Mouse (Mus musculus): ENCODE measurements around the gene Tmem33. TPM values are rescaled to one million over a fixed set of nuclear protein-coding genes. Genes with fewer than 3 reads are reported as not detected.

The Tmem33 gene
- total and polyA plus RNA-seq, 3 experiments = 70.4 to 147 (median 134) TPM

DNA sequence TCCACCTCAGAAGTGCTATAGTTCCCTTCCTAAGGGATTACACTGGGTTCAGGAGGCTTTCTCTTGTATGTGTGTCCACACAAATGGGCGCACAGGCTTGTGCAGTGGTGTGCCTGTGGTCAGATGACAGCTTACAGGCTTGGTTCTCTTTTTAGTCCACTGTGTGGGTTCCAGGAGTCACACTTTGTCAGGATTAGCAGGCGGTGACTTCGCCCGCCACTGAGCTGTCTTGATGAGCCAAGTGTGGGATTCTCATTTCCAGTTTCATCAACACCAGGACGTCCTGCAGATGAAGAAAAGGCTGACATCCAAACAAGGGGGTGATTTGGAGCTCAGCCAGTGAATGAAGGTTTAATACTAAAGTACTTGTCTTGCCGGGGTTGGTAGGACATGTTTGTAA lies 35.3 kb downstream of the Tmem33 start:
- dilution Hi-C loops (cut with MboI; ENCODE audit: extremely low pct_ligation_motif_present, extremely low pct_unique_long_range_greater_than_20kb, low sequenced_read_pairs) (no loop called here), in situ Hi-C loops (cut with MboI; ENCODE audit: low pct_ligation_motif_present, low pct_unique_long_range_greater_than_20kb, low sequenced_read_pairs) (no loop called here)
- H3K9me3 ChIP-seq (replicated peaks; ENCODE audit: low read length) = no peaks in the 10 kb centered on the region
- H3K36me3 ChIP-seq (replicated peaks in 1 of 2; ENCODE audit: control insufficient read depth in 1 of 2, insufficient read depth in 1 of 2, low read length in 1 of 2) = peaks cover 13 to 71% of the 10 kb centered on the region in 2 experiments
- no peaks in the 10 kb centered on the region for H3K79me2 ChIP-seq (replicated peaks; ENCODE audit: control insufficient read depth, extremely low read depth, insufficient read depth, poor library complexity, severe bottlenecking)
- H3K4me2 ChIP-seq (ENCODE audit: insufficient read depth, low read depth, poor library complexity, severe bottlenecking) = no peak overlapping the region
- H3K4me1 ChIP-seq (ENCODE audit: control insufficient read depth in 1 of 2, insufficient read depth in 2 of 2) = peaks cover 0 to 2% of the 10 kb centered on the region in 2 experiments; a peak in 1 of 4 replicates
- DNase-seq (ENCODE audit: extremely low read depth) = no peak
- no peak overlapping the region for H3K27ac ChIP-seq (ENCODE audit: insufficient read depth, low read depth)
- H3K9ac ChIP-seq (ENCODE audit: insufficient read depth, low read depth) = no peak overlapping the region
- TF ChIP-seq MAFK (IDR thresholded peaks at IDR 0.05; ENCODE audit: insufficient replicate concordance, low read length) (no peak), TCF12 (IDR thresholded peaks at IDR 0.05; ENCODE audit: low read depth, low read length) (no peak), RCOR1 (conservative IDR thresholded peaks at IDR 0.05; ENCODE audit: low read depth, low read length) (no peak), SMC3 (IDR thresholded peaks at IDR 0.05; ENCODE audit: low read depth, low read length) (no peak), JUND (conservative IDR thresholded peaks at IDR 0.05; ENCODE audit: low read depth, low read length) (no peak), JUN (IDR thresholded peaks at IDR 0.05; ENCODE audit: insufficient read depth, low read depth, low read length) (no peak), ZMIZ1 (IDR thresholded peaks at IDR 0.05; ENCODE audit: low read depth, low read length) (no peak), ETS1 (conservative IDR thresholded peaks at IDR 0.05; ENCODE audit: low read depth, low read length) (no peak)
- H3K27me3 ChIP-seq (replicated peaks) = no peaks in the 10 kb centered on the region
- H3K4me3 ChIP-seq (replicated peaks in 1 of 3; ENCODE audit: low read depth in 2 of 3, low read length in 2 of 3, poor library complexity in 1 of 3) = no peak overlapping the region

DNA sequence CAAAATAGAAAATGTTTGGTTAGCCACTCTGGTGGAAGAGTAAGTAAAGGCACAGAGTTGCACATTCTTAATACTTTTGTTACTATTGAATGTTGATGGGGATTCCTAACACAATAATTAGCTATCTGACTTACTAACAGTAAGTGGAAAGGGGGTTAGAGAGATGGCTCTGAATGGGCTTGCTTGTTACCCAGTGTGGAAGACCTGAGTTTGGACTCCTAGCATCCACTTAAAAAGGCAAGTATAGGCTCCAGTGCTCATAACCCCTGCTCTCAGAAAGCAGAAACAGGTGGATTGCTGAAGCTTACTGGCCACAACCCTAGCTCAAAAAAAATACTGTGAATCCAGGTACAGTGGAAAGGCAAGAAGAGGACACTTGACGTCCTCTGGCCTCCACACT lies 35.8 kb downstream of the Tmem33 start:
- H3K4me1 ChIP-seq (ENCODE audit: control insufficient read depth in 1 of 2, insufficient read depth in 2 of 2) = peaks cover 0 to 3% of the 10 kb centered on the region in 2 experiments; a peak in 1 of 4 replicates
- no peak overlapping the region for H3K9ac ChIP-seq (ENCODE audit: insufficient read depth, low read depth)
- DNase-seq (ENCODE audit: extremely low read depth) = no peak
- dilution Hi-C loops (cut with MboI; ENCODE audit: extremely low pct_ligation_motif_present, extremely low pct_unique_long_range_greater_than_20kb, low sequenced_read_pairs) (no loop called here), in situ Hi-C loops (cut with MboI; ENCODE audit: low pct_ligation_motif_present, low pct_unique_long_range_greater_than_20kb, low sequenced_read_pairs) (no loop called here)
- H3K27me3 ChIP-seq (replicated peaks) = no peaks in the 10 kb centered on the region
- H3K9me3 ChIP-seq (replicated peaks; ENCODE audit: low read length) = no peaks in the 10 kb centered on the region
- peaks cover 13 to 68% of the 10 kb centered on the region in 2 experiments for H3K36me3 ChIP-seq (replicated peaks in 1 of 2; ENCODE audit: control insufficient read depth in 1 of 2, insufficient read depth in 1 of 2, low read length in 1 of 2)
- H3K27ac ChIP-seq (ENCODE audit: insufficient read depth, low read depth) = no peak overlapping the region
- TF ChIP-seq ZKSCAN1 (IDR thresholded peaks at IDR 0.05; ENCODE audit: borderline replicate concordance, low read depth, low read length) (no peak), MYC (IDR thresholded peaks at IDR 0.05; ENCODE audit: low read depth, low read length) (no peak), GABPA (IDR thresholded peaks at IDR 0.05; ENCODE audit: insufficient replicate concordance, low read depth, low read length) (no peak), ETS1 (conservative IDR thresholded peaks at IDR 0.05; ENCODE audit: low read depth, low read length) (no peak), CHD2 (IDR thresholded peaks at IDR 0.05; ENCODE audit: low read length) (no peak), ZNF384 (IDR thresholded peaks at IDR 0.05; ENCODE audit: low read depth, low read length) (no peak), POLR2A (IDR thresholded peaks at IDR 0.05; ENCODE audit: low read depth, low read length) (no peak), TCF12 (IDR thresholded peaks at IDR 0.05; ENCODE audit: low read depth, low read length) (no peak), CHD1 (IDR thresholded peaks at IDR 0.05; ENCODE audit: low read depth, low read length) (no peak), TBP (conservative IDR thresholded peaks at IDR 0.05; ENCODE audit: low read depth, low read length) (no peak), ZMIZ1 (IDR thresholded peaks at IDR 0.05; ENCODE audit: low read depth, low read length) (no peak), ZC3H11A (IDR thresholded peaks at IDR 0.05; ENCODE audit: low read depth, low read length) (no peak), PAX5 (IDR thresholded peaks at IDR 0.05; ENCODE audit: low read length) (no peak), POLR2AphosphoS2 (IDR thresholded peaks at IDR 0.05; ENCODE audit: low read depth, low read length) (no peak), KAT2A (IDR thresholded peaks at IDR 0.05; ENCODE audit: insufficient replicate concordance, low read length) (no peak), SIN3A (IDR thresholded peaks at IDR 0.05; ENCODE audit: low read length) (no peak), MAZ (IDR thresholded peaks at IDR 0.05; ENCODE audit: low read depth, low read length) (no peak), MXI1 (IDR thresholded peaks at IDR 0.05; ENCODE audit: low read depth, low read length) (no peak)
- H3K4me3 ChIP-seq (replicated peaks in 1 of 3; ENCODE audit: low read depth in 2 of 3, low read length in 2 of 3, poor library complexity in 1 of 3) = no peak overlapping the region
- no peak overlapping the region for H3K4me2 ChIP-seq (ENCODE audit: insufficient read depth, low read depth, poor library complexity, severe bottlenecking)
- H3K79me2 ChIP-seq (replicated peaks; ENCODE audit: control insufficient read depth, extremely low read depth, insufficient read depth, poor library complexity, severe bottlenecking) = no peaks in the 10 kb centered on the region

Measured in CH12.LX (cell line).